Mouse (Mus musculus) midbrain, embryonic 16.5 days (tissue): ENCODE results near the gene Trim25. TPM values are rescaled to one million over a fixed set of nuclear protein-coding genes. Genes with fewer than 3 reads are reported as not detected.

Experiments
- ATAC-seq: fragments of 200-750 bp; cut with Nextera tagmentation; 2 replicates; pipeline ENCODE4 v1.8.0; 2017; ENCODE audit warnings: moderate TSS enrichment
- H3K27ac ChIP-seq: fragments of 300-500 bp; sonication (generic); 2 replicates; pipeline ENCODE4 v1.5.1; 2014; ENCODE audit warnings: mild to moderate bottlenecking, low read length, mixed read lengths
- H3K27me3 ChIP-seq: fragments of 300-500 bp; sonication (generic); 2 replicates; pipeline ENCODE4 v1.6.1; 2014; ENCODE audit warnings: low read depth, low read length, mixed read lengths; ENCODE audit not compliant: control insufficient read depth, insufficient read depth
- H3K36me3 ChIP-seq: fragments of 300-500 bp; sonication (generic); 2 replicates; pipeline ENCODE4 v1.6.1; 2014; ENCODE audit warnings: mild to moderate bottlenecking, low read length, moderate library complexity, mixed read lengths; ENCODE audit not compliant: control insufficient read depth, insufficient read depth
- H3K4me1 ChIP-seq: fragments of 300-500 bp; sonication (generic); 2 replicates; pipeline ENCODE4 v1.6.1; 2014; ENCODE audit warnings: mild to moderate bottlenecking, low read length, mixed read lengths; ENCODE audit not compliant: control insufficient read depth, insufficient read depth
- H3K4me2 ChIP-seq: fragments of 300-500 bp; sonication (generic); 2 replicates; pipeline ENCODE4 v1.6.1; 2014; ENCODE audit warnings: mild to moderate bottlenecking, low read length, mixed read lengths
- H3K4me3 ChIP-seq: fragments of 300-500 bp; sonication (generic); 2 replicates; pipeline ENCODE4 v1.5.1; 2014; ENCODE audit warnings: low read depth, mild to moderate bottlenecking, low read length, moderate library complexity, mixed read lengths
- H3K9ac ChIP-seq: fragments of 300-500 bp; sonication (generic); 2 replicates; pipeline ENCODE4 v1.6.1; 2014; ENCODE audit warnings: low read depth, low read length, mixed read lengths
- H3K9me3 ChIP-seq: fragments of 300-500 bp; sonication (generic); replicated peaks from 2 replicates; pipeline ENCODE4 v1.6.1; 2014; ENCODE audit warnings: mild to moderate bottlenecking, low read length, mixed read lengths; ENCODE audit not compliant: control insufficient read depth, poor library complexity, severe bottlenecking
- WGBS: fragments of 180-500 bp; shearing (Covaris S2); extraction: QIAGEN DNeasy Blood & Tissue Kit; methylation state at CpG from one replicate; pipeline ENCODE4 v1.1.7; 2014; 5-methylcytosine and 5-hydroxymethylcytosine counted together
- polyA plus RNA-seq: library from polyadenylated mRNA; unstranded; fragments of >200 nt; fragmentation: Nextera tagmentation; extraction: Ambion mirVana; gene quantifications from 2 replicates; pipeline ENCODE4 v1.2.1, GENCODE M21; 2015

Gene Trim25
- polyA plus RNA-seq, 1 experiment from 2014 or later: 3.8 TPM

DNA sequence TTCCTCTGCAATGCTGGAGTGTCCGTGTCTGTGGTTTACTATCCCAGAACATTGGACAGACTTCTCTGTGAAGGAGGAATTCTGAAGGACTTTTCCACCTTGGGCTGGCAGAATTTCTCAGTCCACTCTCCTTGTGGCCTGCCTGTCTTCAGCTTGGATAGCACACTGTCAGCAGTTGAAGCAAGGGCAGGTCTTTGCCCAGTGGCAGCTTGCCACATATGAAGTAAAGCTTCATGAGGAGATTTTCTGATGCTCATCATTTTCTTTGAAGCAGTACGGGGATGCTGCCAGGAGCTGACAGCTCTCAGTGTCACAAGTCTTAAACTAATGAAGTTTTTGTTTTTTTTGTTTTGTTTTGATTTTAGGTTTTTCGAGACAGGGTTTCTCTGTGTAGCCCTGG lies 40.3 kb upstream of the Trim25 start:
- no peak for ATAC-seq
- Histone ChIP-seq H3K9me3 (no peaks in the 10 kb centered on the region), H3K36me3 (no peaks in the 10 kb centered on the region), H3K27ac (no peak overlapping the region), H3K9ac (no peak overlapping the region), H3K4me3 (no peak overlapping the region), H3K4me1 (peaks cover 3% of the 10 kb centered on the region; the same call in 1 of the 2 replicates), H3K4me2 (no peak overlapping the region), H3K27me3 (no peaks in the 10 kb centered on the region)
- WGBS: 83% methylated on average over 3 of the region's 3 CpGs

GRCm38 (mm10) chr11:88966881-88967361 lies 32.3 kb upstream of the Trim25 start, which contains the start of gene Elobl:
Gene Elobl, minus strand, starts transcription at chr11:88966931.
- Histone ChIP-seq H3K4me3 (no peak within 1 kb of the TSS), H3K4me2 (no peak within 1 kb of the TSS), H3K27ac (no peak within 1 kb of the TSS), H3K36me3 (no peaks in the 10 kb centered on the region), H3K9me3 (no peaks in the 10 kb centered on the region), H3K27me3 (peaks cover 3% of the 10 kb centered on the region; the same call in 1 of the 2 replicates), H3K4me1 (no peaks in the 10 kb centered on the region), H3K9ac (no peak within 1 kb of the TSS)
- WGBS: 90% methylated on average over 2 of the region's 3 CpGs
- ATAC-seq: no peak

DNA sequence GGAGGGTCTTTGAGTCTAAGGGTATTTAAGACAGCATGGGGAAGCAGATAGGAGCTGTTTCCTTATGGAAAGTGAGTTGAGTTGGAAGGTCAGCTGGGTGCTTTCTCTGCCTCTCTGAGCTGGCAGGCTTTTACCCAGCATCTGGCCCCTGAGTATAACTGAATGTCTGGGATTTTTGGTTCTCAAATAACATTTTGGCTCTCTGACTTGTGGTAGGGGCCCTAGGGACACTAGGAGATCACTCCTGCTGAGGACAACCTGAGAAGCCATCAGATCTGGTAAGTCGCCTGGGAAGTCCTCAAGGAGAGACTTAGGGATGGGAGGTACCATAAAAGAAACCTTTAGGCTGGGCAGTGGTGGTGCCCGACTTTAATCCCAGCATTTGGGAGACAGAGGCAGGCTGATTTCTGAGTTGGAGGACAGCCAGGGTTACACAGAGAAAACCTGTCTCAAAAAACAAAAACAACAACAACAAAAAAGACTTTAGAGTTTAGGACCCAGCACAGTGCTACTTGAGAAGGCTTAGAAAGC lies 28.9 kb upstream of the Trim25 start, which contains the start of gene Coil:
Gene Coil, plus strand, starts transcription at position 51 of the 531 bp plus-strand sequence.
- Histone ChIP-seq H3K4me1 (peaks cover 9% of the 10 kb centered on the region), H3K9ac (no peak within 1 kb of the TSS), H3K27me3 (peaks cover 3% of the 10 kb centered on the region; the same call in 1 of the 2 replicates), H3K4me2 (no peak within 1 kb of the TSS), H3K4me3 (no peak within 1 kb of the TSS), H3K9me3 (no peaks in the 10 kb centered on the region), H3K27ac (no peak within 1 kb of the TSS), H3K36me3 (no peaks in the 10 kb centered on the region)
- 35% methylated on average over 2 of the region's 2 CpGs for WGBS
- ATAC-seq: no peak

DNA sequence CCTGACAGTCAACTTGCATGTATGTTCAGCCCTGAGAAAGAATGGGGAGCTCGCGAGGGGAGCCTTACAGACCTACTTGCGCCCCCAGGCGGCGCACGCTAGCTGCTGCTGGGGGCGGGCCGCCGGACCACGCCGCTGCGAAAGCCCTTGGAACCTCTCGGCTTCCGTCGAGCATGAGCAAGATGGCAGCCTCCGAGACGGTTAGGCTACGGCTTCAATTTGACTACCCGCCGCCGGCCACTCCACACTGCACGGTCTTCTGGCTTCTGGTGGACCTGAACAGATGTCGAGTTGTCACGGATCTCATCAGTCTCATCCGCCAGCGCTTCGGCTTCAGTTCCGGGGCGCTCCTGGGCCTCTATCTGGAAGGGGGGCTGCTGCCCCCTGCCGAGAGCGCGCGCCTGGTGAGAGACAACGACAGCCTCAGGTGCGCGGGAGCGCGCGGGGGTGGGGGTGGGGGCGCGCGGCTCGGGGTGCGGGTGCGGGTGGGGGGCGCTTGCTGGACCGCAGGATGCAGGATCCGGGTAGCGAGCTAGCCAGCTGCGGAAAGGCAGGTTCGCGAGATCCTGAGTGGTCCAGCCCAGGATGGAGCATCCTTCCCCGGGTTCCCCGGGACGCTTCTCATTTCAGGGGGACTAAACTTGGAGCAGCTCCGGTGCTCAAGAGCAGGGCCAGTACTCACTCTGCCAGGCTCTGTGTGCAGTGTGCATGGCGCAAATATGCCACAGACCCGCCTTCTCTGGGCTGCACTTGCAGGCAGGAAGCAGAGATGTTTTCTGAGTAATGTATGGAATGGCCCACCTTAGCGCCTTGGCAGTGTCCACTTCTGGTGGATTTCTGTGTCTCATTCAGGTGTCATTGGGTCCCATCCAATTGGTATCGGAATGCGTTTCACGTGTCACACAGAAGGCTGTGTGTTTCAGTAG lies 25.1 kb upstream of the Trim25 start:
- peak overlapping the region; percentile 95 for H3K27ac ChIP-seq
- peak overlapping the region; percentile 79 for H3K9ac ChIP-seq
- peak; percentile 88 for ATAC-seq
- H3K4me3 ChIP-seq: peak overlapping the region; percentile 69
- no peaks in the 10 kb centered on the region for H3K9me3 ChIP-seq
- no peaks in the 10 kb centered on the region for H3K36me3 ChIP-seq
- 2% methylated on average over 59 of the region's 62 CpGs for WGBS
- H3K4me1 ChIP-seq: peaks cover 15% of the 10 kb centered on the region
- H3K4me2 ChIP-seq: peak overlapping the region; percentile 73
- H3K27me3 ChIP-seq: peaks cover 3% of the 10 kb centered on the region; the same call in 1 of the 2 replicates

GRCm38 (mm10) chr11:88976320-88976719 lies 22.9 kb upstream of the Trim25 start:
- H3K9ac ChIP-seq: no peak overlapping the region
- ATAC-seq: no peak
- no peak overlapping the region for H3K4me3 ChIP-seq
- H3K9me3 ChIP-seq: no peaks in the 10 kb centered on the region
- H3K4me1 ChIP-seq: peaks cover 15% of the 10 kb centered on the region
- H3K27ac ChIP-seq: no peak overlapping the region
- WGBS: 95% methylated on average over 2 of the region's 2 CpGs
- no peaks in the 10 kb centered on the region for H3K36me3 ChIP-seq
- H3K4me2 ChIP-seq: no peak overlapping the region
- H3K27me3 ChIP-seq: no peaks in the 10 kb centered on the region

DNA sequence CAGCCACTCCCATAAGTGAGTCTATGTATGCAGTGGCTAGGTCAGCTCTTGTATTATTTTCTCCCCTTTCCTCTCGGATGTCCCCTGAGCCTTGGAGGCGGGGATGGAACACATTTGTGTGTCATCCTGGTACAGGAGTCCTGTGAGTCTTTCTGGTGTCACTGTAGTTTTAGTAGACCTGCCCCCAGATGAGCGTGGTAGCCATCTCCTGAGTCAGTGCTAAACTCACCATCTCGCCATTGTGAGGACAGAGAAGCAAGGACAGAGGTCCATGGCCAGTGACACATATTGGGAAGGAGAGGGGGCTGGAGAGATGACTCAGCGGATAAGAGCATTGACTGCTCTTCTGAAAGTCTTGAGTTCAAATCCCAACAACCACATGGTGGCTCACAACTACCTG lies 22.0 kb upstream of the Trim25 start:
- no peak overlapping the region for H3K27ac ChIP-seq
- no peak overlapping the region for H3K9ac ChIP-seq
- WGBS: 99% methylated on average over 5 of the region's 5 CpGs
- no peak for ATAC-seq
- no peaks in the 10 kb centered on the region for H3K9me3 ChIP-seq
- no peaks in the 10 kb centered on the region for H3K27me3 ChIP-seq
- H3K36me3 ChIP-seq: no peaks in the 10 kb centered on the region
- no peak overlapping the region for H3K4me3 ChIP-seq
- peaks cover 15% of the 10 kb centered on the region for H3K4me1 ChIP-seq
- no peak overlapping the region for H3K4me2 ChIP-seq

- Histone ChIP-seq H3K9me3 (no peaks in the 10 kb centered on the region), H3K36me3 (peaks cover 18% of the 10 kb centered on the region), H3K9ac (no peak overlapping the region), H3K27ac (no peak overlapping the region), H3K4me3 (no peak overlapping the region), H3K4me2 (no peak overlapping the region), H3K27me3 (no peaks in the 10 kb centered on the region), H3K4me1 (no peaks in the 10 kb centered on the region)
- no peak for ATAC-seq
- 94% methylated on average over 8 of the region's 8 CpGs for WGBS
Measured at GRCm38 (mm10) chr11:88981337-88981736, 17.8 kb upstream of the Trim25 start.

- H3K4me3 ChIP-seq: no peak overlapping the region
- no peaks in the 10 kb centered on the region for H3K27me3 ChIP-seq
- no peak overlapping the region for H3K27ac ChIP-seq
- 92% methylated on average over 10 of the region's 10 CpGs for WGBS
- ATAC-seq: no peak
- H3K9me3 ChIP-seq: no peaks in the 10 kb centered on the region
- no peak overlapping the region for H3K4me2 ChIP-seq
- peaks cover 29% of the 10 kb centered on the region for H3K36me3 ChIP-seq
- no peaks in the 10 kb centered on the region for H3K4me1 ChIP-seq
- no peak overlapping the region for H3K9ac ChIP-seq
Measured at GRCm38 (mm10) chr11:88986616-88987015, 12.6 kb upstream of the Trim25 start.

DNA sequence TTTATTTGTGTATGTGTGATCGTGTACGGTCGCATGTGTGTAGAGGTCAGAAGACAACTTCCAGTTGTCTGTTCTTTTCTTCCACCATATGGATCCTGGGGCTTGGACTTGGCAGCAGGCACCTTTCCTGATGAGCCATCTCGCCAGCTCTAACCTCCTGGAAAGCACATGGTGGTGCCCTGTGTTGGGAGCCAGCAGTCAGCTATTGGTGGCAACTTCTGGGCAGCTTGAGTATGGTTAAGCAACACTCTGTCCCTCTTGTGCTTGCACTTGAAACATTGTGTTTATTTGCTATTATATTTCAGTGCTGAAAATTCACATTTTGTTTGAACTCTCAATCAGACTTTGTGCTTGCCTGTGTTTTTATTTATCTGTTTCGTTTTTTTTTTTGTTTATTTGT lies 10.2 kb upstream of the Trim25 start:
- Histone ChIP-seq H3K4me2 (no peak overlapping the region), H3K4me1 (no peaks in the 10 kb centered on the region), H3K9me3 (no peaks in the 10 kb centered on the region), H3K4me3 (no peak overlapping the region), H3K27me3 (no peaks in the 10 kb centered on the region), H3K27ac (no peak overlapping the region), H3K9ac (no peak overlapping the region), H3K36me3 (peaks cover 21% of the 10 kb centered on the region)
- WGBS: 79% methylated on average over 5 of the region's 5 CpGs
- no peak for ATAC-seq
